In genomic region chr4:137486081-137487014, GRCm38 (mm10) we compare ENCODE assay signal across 10 mouse cellular contexts. TPM values are rescaled to one million over a fixed set of nuclear protein-coding genes. Genes with fewer than 3 reads are reported as not detected.
DNase-seq lines count a peak whose midpoint lies in the region; ATAC-seq and TF ChIP-seq lines count a peak whose summit lies in the region.
"Had no signal": no experiment of that assay in that cellular context is flagged by ENCODE, and none has a peak within 500 bp of the region (broad histone marks: within the 10 kb centered on the region; RNA-seq: fewer than 3 reads in every experiment).

No protein-coding gene starts in this region.

- DNase-seq in hindbrain, embryonic 10.5 days (ENCODE audit: low spot score): no peak
- DNase-seq in adrenal gland, postnatal 25 days: peak; percentile 47
- no peak for DNase-seq in limb, embryonic 14.5 days (ENCODE audit: low spot score)
- DNase-seq in layer of hippocampus, adult 11-12 months (ENCODE audit: low spot score): no peak
- DNase-seq in cerebellum, adult 18-20 months: no peak

- H3K27ac ChIP-seq in hindbrain, embryonic 10.5 days: peak overlapping the region; percentile 84
- H3K27ac ChIP-seq in hindbrain, embryonic 16.5 days (ENCODE audit: low read depth, low read length): no peak overlapping the region
- H3K27ac ChIP-seq in heart, embryonic 12.5 days (ENCODE audit: poor library complexity, severe bottlenecking): peak overlapping the region; percentile 100
- H3K27ac ChIP-seq in limb, embryonic 14.5 days (replicated peaks; ENCODE audit: low read depth, low read length): 0 out of 2 replicates have a peak overlapping the region, but pooled peaks have one; percentile 59

- H3K4me2 ChIP-seq in hindbrain, embryonic 16.5 days (ENCODE audit: low read length): no peak overlapping the region
- H3K4me2 ChIP-seq in heart, embryonic 12.5 days: peak overlapping the region; percentile 56
- H3K4me2 ChIP-seq in limb, embryonic 14.5 days (replicated peaks; ENCODE audit: low read depth, low read length, severe bottlenecking): peak overlapping the region; percentile 7; the same call in 1 of the 2 replicates

- H3K9me3 ChIP-seq in hindbrain, embryonic 10.5 days: no peaks in the 10 kb centered on the region
- no peaks in the 10 kb centered on the region for H3K9me3 ChIP-seq in hindbrain, embryonic 16.5 days (ENCODE audit: control insufficient read depth, low read length)
- H3K9me3 ChIP-seq in heart, embryonic 12.5 days (replicated peaks): no peaks in the 10 kb centered on the region
- no peaks in the 10 kb centered on the region for H3K9me3 ChIP-seq in limb, embryonic 14.5 days (ENCODE audit: control insufficient read depth, low read length)

- WGBS in hindbrain, embryonic 10.5 days: 39% methylated on average over 20 of the region's 20 CpGs
- 45% methylated on average over 20 of the region's 20 CpGs for WGBS in hindbrain, embryonic 16.5 days
- WGBS in heart, embryonic 12.5 days: 8% methylated on average over 19 of the region's 20 CpGs
- 32% methylated on average over 20 of the region's 20 CpGs for WGBS in limb, embryonic 14.5 days

- H3K9ac ChIP-seq in hindbrain, embryonic 16.5 days (ENCODE audit: low read depth, low read length): no peak overlapping the region
- H3K9ac ChIP-seq in heart, embryonic 12.5 days: peak overlapping the region; percentile 71
- 0 out of 2 replicates have a peak overlapping the region, but pooled peaks have one; percentile 7 for H3K9ac ChIP-seq in limb, embryonic 14.5 days (ENCODE audit: low read depth, low read length, severe bottlenecking)

- no peaks in the 10 kb centered on the region for H3K27me3 ChIP-seq in hindbrain, embryonic 10.5 days (ENCODE audit: insufficient read depth, poor library complexity, severe bottlenecking)
- H3K27me3 ChIP-seq in hindbrain, embryonic 16.5 days (replicated peaks; ENCODE audit: control insufficient read depth, insufficient read depth, low read length): 0 out of 2 replicates have a peak, but pooled peaks cover 2% of the 10 kb centered on the region
- no peaks in the 10 kb centered on the region for H3K27me3 ChIP-seq in heart, embryonic 12.5 days (replicated peaks)
- H3K27me3 ChIP-seq in limb, embryonic 14.5 days (ENCODE audit: control insufficient read depth, insufficient read depth, low read length): no peaks in the 10 kb centered on the region

- ATAC-seq in hindbrain, embryonic 16.5 days: no peak
- ATAC-seq in heart, embryonic 12.5 days (ENCODE audit: insufficient number of reproducible peaks, low FRiP score): no peak
- no peak for ATAC-seq in limb, embryonic 14.5 days (ENCODE audit: low FRiP score, low read depth)
- ATAC-seq in megakaryocyte, adult 5-6 weeks (ENCODE audit: poor library complexity, severe bottlenecking): no peak

- peak overlapping the region; percentile 9; the same call in 1 of the 2 replicates for H3K4me3 ChIP-seq in hindbrain, embryonic 10.5 days
- H3K4me3 ChIP-seq in hindbrain, embryonic 16.5 days (ENCODE audit: low read length): no peak overlapping the region
- H3K4me3 ChIP-seq in heart, embryonic 12.5 days: no peak overlapping the region
- H3K4me3 ChIP-seq in limb, embryonic 14.5 days (replicated peaks; ENCODE audit: low read length): no peak overlapping the region

- TF ChIP-seq POLR2A in limb, embryonic 14.5 days (IDR thresholded peaks at IDR 0.05; ENCODE audit: borderline replicate concordance, extremely low read depth, insufficient read depth, insufficient read length): no peak

- H3K4me1 ChIP-seq in hindbrain, embryonic 10.5 days (replicated peaks): peaks cover 85% of the 10 kb centered on the region
- H3K4me1 ChIP-seq in hindbrain, embryonic 16.5 days (ENCODE audit: control insufficient read depth, insufficient read depth, low read depth, low read length): peaks cover 25% of the 10 kb centered on the region
- peaks cover 91% of the 10 kb centered on the region for H3K4me1 ChIP-seq in heart, embryonic 12.5 days (replicated peaks)
- peaks cover 77% of the 10 kb centered on the region for H3K4me1 ChIP-seq in limb, embryonic 14.5 days (ENCODE audit: control insufficient read depth, insufficient read depth, low read length)

- no peaks in the 10 kb centered on the region for H3K36me3 ChIP-seq in hindbrain, embryonic 10.5 days
- no peaks in the 10 kb centered on the region for H3K36me3 ChIP-seq in hindbrain, embryonic 16.5 days (ENCODE audit: control insufficient read depth, insufficient read depth, low read length)
- no peaks in the 10 kb centered on the region for H3K36me3 ChIP-seq in heart, embryonic 12.5 days
- H3K36me3 ChIP-seq in limb, embryonic 14.5 days (ENCODE audit: control insufficient read depth, insufficient read depth, low read length): peaks cover 3% of the 10 kb centered on the region; the same call in 1 of the 2 replicates

RNA-seq across cellular contexts. Expression of gene Hspg2, which starts 17.8 kb away (rescaled TPM):
- polyA plus RNA-seq in hindbrain, embryonic 10.5 days (2016; fragmentation: Nextera tagmentation; extraction: Ambion mirVana): 15.2 and 18.2 TPM in 2 replicates
- polyA plus RNA-seq in hindbrain, embryonic 16.5 days (2015; fragmentation: Nextera tagmentation; extraction: Ambion mirVana): 6.5 and 9.3 TPM in 2 replicates
- 177 and 197 TPM in 2 replicates for total RNA-seq in adrenal gland, postnatal 25 days (2021)
- 51.8 and 61.5 TPM in 2 replicates for polyA plus RNA-seq in heart, embryonic 12.5 days (2016; fragmentation: Nextera tagmentation; extraction: Ambion mirVana)
- polyA plus RNA-seq in limb, embryonic 14.5 days (2012; rRNA removed): 97.4 and 126 TPM in 2 replicates
- 65.6 and 68.4 TPM in 2 replicates for polyA plus RNA-seq in limb, embryonic 14.5 days (2014; fragmentation: Nextera tagmentation; extraction: Ambion mirVana)
- total RNA-seq in megakaryocyte, adult 5-6 weeks (2015): under 0.01 TPM in 1 of 2 replicates, not detected in the other
- 0.04 TPM in 2 replicates for total RNA-seq in megakaryocyte, adult 5-6 weeks (2017)

RNA-seq across cellular contexts. Expression of gene 1700013G24Rik, which starts 33.3 kb away (rescaled TPM):
- polyA plus RNA-seq in hindbrain, embryonic 10.5 days (2016; fragmentation: Nextera tagmentation; extraction: Ambion mirVana): not detected in 2 replicates
- not detected in 2 replicates for polyA plus RNA-seq in hindbrain, embryonic 16.5 days (2015; fragmentation: Nextera tagmentation; extraction: Ambion mirVana)
- total RNA-seq in adrenal gland, postnatal 25 days (2021): not detected in 2 replicates
- polyA plus RNA-seq in heart, embryonic 12.5 days (2016; fragmentation: Nextera tagmentation; extraction: Ambion mirVana): not detected in 2 replicates
- polyA plus RNA-seq in limb, embryonic 14.5 days (2012; rRNA removed): 0.23 and 0.26 TPM in 2 replicates
- polyA plus RNA-seq in limb, embryonic 14.5 days (2014; fragmentation: Nextera tagmentation; extraction: Ambion mirVana): 0.30 TPM in 1 of 2 replicates, not detected in the other
- total RNA-seq in megakaryocyte, adult 5-6 weeks (2015): not detected in 2 replicates
- total RNA-seq in megakaryocyte, adult 5-6 weeks (2017): not detected in 2 replicates
- total RNA-seq: ES-E14; layer of hippocampus, adult 18-20 months had no signal

RNA-seq across cellular contexts. Expression of gene Cela3b, which starts 56.0 kb away (rescaled TPM):
- polyA plus RNA-seq in hindbrain, embryonic 10.5 days (2016; fragmentation: Nextera tagmentation; extraction: Ambion mirVana): not detected in 2 replicates
- polyA plus RNA-seq in hindbrain, embryonic 16.5 days (2015; fragmentation: Nextera tagmentation; extraction: Ambion mirVana): not detected in 2 replicates
- total RNA-seq in adrenal gland, postnatal 25 days (2021): not detected in 2 replicates
- polyA plus RNA-seq in heart, embryonic 12.5 days (2016; fragmentation: Nextera tagmentation; extraction: Ambion mirVana): not detected in 2 replicates
- polyA plus RNA-seq in limb, embryonic 14.5 days (2012; rRNA removed): 0.29 and 0.55 TPM in 2 replicates
- polyA plus RNA-seq in limb, embryonic 14.5 days (2014; fragmentation: Nextera tagmentation; extraction: Ambion mirVana): 0.28 TPM in 1 of 2 replicates, not detected in the other
- 0.30 TPM in 1 of 2 replicates, not detected in the other for total RNA-seq in megakaryocyte, adult 5-6 weeks (2015)
- 1.7 TPM in 1 of 2 replicates, not detected in the other for total RNA-seq in megakaryocyte, adult 5-6 weeks (2017)
- total RNA-seq: ES-E14; layer of hippocampus, adult 18-20 months had no signal
